Mouse (Mus musculus) lung, postnatal 25 days (tissue): ENCODE measurements around the gene Vpreb1.
"Not testable (repeated sequence)": the region's sequence is repeated elsewhere in the genome, so short reads cannot be mapped to it uniquely, and the experiment has no call there.

Experiments
- DNase-seq: peaks from one replicate; pipeline ENCODE4 v3.0.0; 2022; ENCODE audit warnings: low spot score

The Vpreb1 gene

GRCm38 (mm10) chr16:16870617-16871331 is at the start of gene Vpreb1, which contains the start of gene Top3b:
Gene Vpreb1 (minus strand): TSS chr16:16870843.
Gene Top3b (plus strand): TSS chr16:16870736.
- peak; percentile 91 for DNase-seq

GRCm38 (mm10) chr16:16918441-16919117 is 47.9 kb upstream of the Vpreb1 start:
- DNase-seq, result no peak

GRCm38 (mm10) chr16:16913440-16913839 is 42.8 kb upstream of the Vpreb1 start:
- DNase-seq, result no peak

- peak; percentile 87 for DNase-seq
Observed at GRCm38 (mm10) chr16:16911641-16912597, 41.3 kb upstream of the Vpreb1 start.

- DNase-seq, result peak; percentile 93
Observed at GRCm38 (mm10) chr16:16907799-16908198, 37.2 kb upstream of the Vpreb1 start.

GRCm38 (mm10) chr16:16903188-16903587 is 32.5 kb upstream of the Vpreb1 start:
- no peak for DNase-seq

- no peak for DNase-seq
Observed at GRCm38 (mm10) chr16:16902329-16902728, 31.7 kb upstream of the Vpreb1 start.

- no peak for DNase-seq
Observed at GRCm38 (mm10) chr16:16897056-16897584, 26.5 kb upstream of the Vpreb1 start.

GRCm38 (mm10) chr16:16896382-16897055 is 25.9 kb upstream of the Vpreb1 start, which contains the start of gene Ppm1f:
Gene Ppm1f (plus strand): TSS chr16:16896469.
- peak; percentile 96 for DNase-seq

GRCm38 (mm10) chr16:16896015-16896381 is 25.4 kb upstream of the Vpreb1 start:
- DNase-seq, result no peak

- DNase-seq, result no peak
Observed at GRCm38 (mm10) chr16:16892366-16892765, 21.7 kb upstream of the Vpreb1 start.

GRCm38 (mm10) chr16:16888341-16888740 is 17.7 kb upstream of the Vpreb1 start:
- no peak for DNase-seq

- DNase-seq, result no peak
Observed at GRCm38 (mm10) chr16:16879025-16879424, 8.4 kb upstream of the Vpreb1 start.

GRCm38 (mm10) chr16:16870241-16870616 is 414 bp downstream of the Vpreb1 start:
- DNase-seq, result no peak

GRCm38 (mm10) chr16:16865696-16866561 is 4.7 kb downstream of the Vpreb1 start:
- DNase-seq, result peak; percentile 71

GRCm38 (mm10) chr16:16865217-16865616 is 5.4 kb downstream of the Vpreb1 start:
- DNase-seq, result no peak

GRCm38 (mm10) chr16:16863978-16864377 is 6.7 kb downstream of the Vpreb1 start, which contains the start of gene Igll1:
Gene Igll1 (minus strand): TSS chr16:16863985.
- DNase-seq, result no peak

- DNase-seq, result no peak
Observed at GRCm38 (mm10) chr16:16862288-16862687, 8.4 kb downstream of the Vpreb1 start.

- DNase-seq, result no peak
Observed at GRCm38 (mm10) chr16:16856731-16857476, 13.7 kb downstream of the Vpreb1 start.

- not testable (repeated sequence) for DNase-seq
Observed at GRCm38 (mm10) chr16:16856054-16856453, 14.6 kb downstream of the Vpreb1 start.
